Comparison of ENCODE assay signal across 21 mouse cellular contexts in the genomic region with DNA sequence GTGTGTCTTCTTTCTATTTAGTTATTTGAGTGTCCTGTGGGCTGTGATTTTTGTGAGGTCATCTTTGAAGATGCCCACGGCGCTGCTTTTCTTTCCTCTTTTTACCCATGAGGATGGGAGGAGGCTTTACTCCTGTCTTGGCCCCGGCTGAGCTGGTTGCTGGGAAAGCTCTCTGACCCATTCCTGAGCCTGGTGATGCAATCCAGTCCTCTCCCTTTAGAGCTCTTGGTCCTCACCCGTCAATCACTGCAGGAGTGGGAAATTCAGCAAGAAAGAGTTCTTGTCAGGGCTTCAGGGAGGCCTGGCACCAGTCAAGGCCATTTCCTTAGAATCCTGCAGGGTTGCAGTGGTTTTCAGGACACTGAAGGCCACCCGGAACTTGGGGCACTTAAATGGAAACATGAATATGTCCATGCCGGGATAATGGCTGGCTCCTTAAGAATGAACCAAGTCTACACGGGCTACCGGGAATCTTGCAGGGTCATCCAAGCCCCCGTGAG. TPM values are rescaled to one million over a fixed set of nuclear protein-coding genes. Genes with fewer than 3 reads are reported as not detected.
DNase-seq lines count a peak whose midpoint lies in the region; ATAC-seq and TF ChIP-seq lines count a peak whose summit lies in the region.
"Had no signal": no experiment of that assay in that cellular context is flagged by ENCODE, and none has a peak within 500 bp of the region (broad histone marks: within the 10 kb centered on the region; RNA-seq: fewer than 3 reads in every experiment).

No protein-coding gene starts in this region.

- ATAC-seq in intestine, embryonic 16.5 days, result no peak
- ATAC-seq: forebrain, embryonic 14.5 days; intestine, postnatal 0 days had no signal

- no peaks in the 10 kb centered on the region for H3K36me3 ChIP-seq in intestine, embryonic 16.5 days (ENCODE audit: control insufficient read depth, insufficient read depth, low read length)
- H3K36me3 ChIP-seq: embryonic facial prominence, embryonic 15.5 days; forebrain, embryonic 10.5 days; heart, embryonic 15.5 days; hindbrain, embryonic 10.5 days; hindbrain, embryonic 15.5 days had no signal

- peak; percentile 4 for DNase-seq in gastrocnemius, adult 2 months
- DNase-seq in gastrocnemius, postnatal 10 days, result no peak
- peak; percentile 63 for DNase-seq in adipocyte (ENCODE audit: low spot score)
- peak; percentile 20 for DNase-seq in adrenal gland, postnatal 25 days
- DNase-seq in heart, postnatal 4 days, result no peak
- DNase-seq: cerebellum, adult 11-12 months; cerebellum, postnatal 10 days; embryo, embryonic 11 days; heart, adult 18-20 months; heart, postnatal 14 days; kidney, adult 8-10 months had no signal

- H3K4me3 ChIP-seq in gastrocnemius, adult 2 months, result no peak overlapping the region
- no peak overlapping the region for H3K4me3 ChIP-seq in intestine, embryonic 16.5 days (ENCODE audit: low read length)
- H3K4me3 ChIP-seq: embryonic facial prominence, embryonic 15.5 days; erythroblast, embryonic 14.5 days; forebrain, embryonic 10.5 days; heart, embryonic 15.5 days; hindbrain, embryonic 10.5 days; hindbrain, embryonic 15.5 days had no signal

- no peaks in the 10 kb centered on the region for H3K9me3 ChIP-seq in intestine, embryonic 16.5 days (ENCODE audit: control insufficient read depth, low read length)
- H3K9me3 ChIP-seq: embryonic facial prominence, embryonic 15.5 days; forebrain, embryonic 10.5 days; heart, embryonic 15.5 days; hindbrain, embryonic 15.5 days had no signal

- no peaks in the 10 kb centered on the region for H3K4me1 ChIP-seq in intestine, embryonic 16.5 days (ENCODE audit: control insufficient read depth, insufficient read depth, low read length)
- H3K4me1 ChIP-seq: heart, embryonic 15.5 days had no signal

- no peak overlapping the region for H3K27ac ChIP-seq in gastrocnemius, adult 2 months
- H3K27ac ChIP-seq in intestine, embryonic 16.5 days (ENCODE audit: low read length), result no peak overlapping the region
- H3K27ac ChIP-seq: embryonic facial prominence, embryonic 15.5 days; forebrain, embryonic 10.5 days; heart, embryonic 15.5 days; hindbrain, embryonic 10.5 days; hindbrain, embryonic 15.5 days had no signal

- no peak overlapping the region for H3K4me2 ChIP-seq in intestine, embryonic 16.5 days (ENCODE audit: low read depth, low read length)
- H3K4me2 ChIP-seq: embryonic facial prominence, embryonic 15.5 days; heart, embryonic 11.5 days; heart, embryonic 15.5 days; hindbrain, embryonic 15.5 days had no signal

- H3K9ac ChIP-seq in intestine, embryonic 16.5 days (ENCODE audit: low read depth, low read length), result no peak overlapping the region
- H3K9ac ChIP-seq: embryonic facial prominence, embryonic 15.5 days; heart, embryonic 15.5 days; hindbrain, embryonic 15.5 days had no signal

- H3K27me3 ChIP-seq in intestine, embryonic 16.5 days (replicated peaks; ENCODE audit: control insufficient read depth, insufficient read depth, low read length), result no peaks in the 10 kb centered on the region
- H3K27me3 ChIP-seq: embryonic facial prominence, embryonic 15.5 days; hindbrain, embryonic 15.5 days had no signal

- WGBS in intestine, embryonic 16.5 days, result 86% methylated on average over 9 of the region's 9 CpGs

- TF ChIP-seq CTCF in gastrocnemius, adult 2 months (IDR thresholded peaks at IDR 0.05), result no peak

- intact Hi-C loops in gastrocnemius, adult 2 months (cut with DNase I), result loop anchor here (10.0 kb wide), 1 partner anchor 899 kb away; the partner anchor contains the start of gene Olfr1415

RNA-seq across cellular contexts. Expression of gene Asb1, which starts 55.2 kb away (rescaled TPM):
- 10 to 100 TPM; 13.9 to 16.6 TPM for total RNA-seq in gastrocnemius, adult 2 months (2021)
- 10 to 100 TPM; 13.2 to 15.6 TPM for total RNA-seq in gastrocnemius, postnatal 10 days (2021)
- total RNA-seq in adrenal gland, postnatal 25 days (2021), result 17.0 and 19.3 TPM in 2 replicates
- 10 to 100 TPM; 17.5 to 18.2 TPM for total RNA-seq in heart, postnatal 4 days (2021)
- polyA plus RNA-seq in intestine, embryonic 16.5 days (2015; fragmentation: Nextera tagmentation; extraction: Ambion mirVana), result 3.1 and 3.4 TPM in 2 replicates

Comparison
In these comparisons a context has a peak if more than half of its experiments do, and no peak if none do; other contexts are left out.
1. DNase-seq: peak in gastrocnemius, adult 2 months (single experiment), adipocyte (single experiment) and adrenal gland, postnatal 25 days (single experiment); none in gastrocnemius, postnatal 10 days (single experiment) and heart, postnatal 4 days (single experiment).